Mouse (Mus musculus): Measurements from ENCODE around the gene Gtsf1. TPM values are rescaled to one million over a fixed set of nuclear protein-coding genes. Genes with fewer than 3 reads are reported as not detected.

Gene Gtsf1
- not detected in 2 replicates for polyA plus RNA-seq (2012; rRNA removed)

- TF ChIP-seq CTCF (IDR thresholded peaks at IDR 0.05; ENCODE audit: insufficient read depth, low read length): no peak
- no peak for TF ChIP-seq POLR2A (IDR thresholded peaks at IDR 0.05; ENCODE audit: borderline replicate concordance, extremely low read depth, low read depth, low read length)
- WGBS: 84% methylated on average over 16 of the region's 16 CpGs
- no peaks in the 10 kb centered on the region; the same call in 1 of the 2 replicates for H3K4me1 ChIP-seq (ENCODE audit: control insufficient read depth, insufficient read depth, low read length)
Measured at GRCm38 (mm10) chr15:103430241-103430640, at the start of gene Gtsf1. TSS of gene Gtsf1 (minus strand) at chr15:103430470.

DNA sequence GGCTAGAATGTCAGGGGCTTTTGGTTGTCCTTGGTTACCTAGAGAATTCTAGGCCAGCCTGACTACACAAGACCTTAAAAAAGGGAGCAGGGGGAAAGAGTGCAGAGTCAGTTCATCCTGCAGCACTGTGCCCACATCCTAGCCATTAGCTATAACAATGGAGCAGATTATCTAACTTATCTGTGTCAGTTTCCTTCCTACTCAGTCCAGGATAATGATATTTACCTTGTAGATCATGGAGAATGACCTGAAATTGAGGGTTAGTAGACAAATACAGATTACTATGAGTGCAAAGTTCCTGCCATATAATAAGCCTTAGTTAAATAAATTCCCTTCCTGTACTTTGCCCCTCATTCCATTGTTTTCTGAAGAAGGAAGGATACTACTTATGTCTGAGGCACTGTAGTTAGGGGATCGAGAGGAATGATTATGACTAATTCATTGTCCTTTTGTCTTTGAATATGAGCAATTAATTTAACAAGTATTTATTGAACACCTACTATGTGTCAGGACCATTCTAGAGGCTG, 48.9 kb upstream of the Gtsf1 start:
- DNase-seq: no peak
- Histone ChIP-seq H3K4me3 (replicated peaks; ENCODE audit: extremely low read depth, low read depth, low read length) (no peak overlapping the region), H3K4me1 (ENCODE audit: control insufficient read depth, insufficient read depth, low read length) (no peaks in the 10 kb centered on the region)
- TF ChIP-seq CTCF (IDR thresholded peaks at IDR 0.05; ENCODE audit: insufficient read depth, low read length) (no peak), POLR2A (IDR thresholded peaks at IDR 0.05; ENCODE audit: borderline replicate concordance, extremely low read depth, low read depth, low read length) (no peak)
- WGBS: 46% methylated on average over 1 of the region's 1 CpGs

More at GRCm38 (mm10) chr15:103430241-103430640, at the start of gene Gtsf1:
- H3K4me3 ChIP-seq (replicated peaks; ENCODE audit: extremely low read depth, low read depth, low read length): no peak within 1 kb of the TSS
- DNase-seq: no peak

GRCm38 (mm10) chr15:103473769-103474168, 43.5 kb upstream of the Gtsf1 start:
- Histone ChIP-seq H3K4me3 (replicated peaks; ENCODE audit: extremely low read depth, low read depth, low read length) (no peak overlapping the region), H3K4me1 (ENCODE audit: control insufficient read depth, insufficient read depth, low read length) (no peaks in the 10 kb centered on the region)
- TF ChIP-seq CTCF (IDR thresholded peaks at IDR 0.05; ENCODE audit: insufficient read depth, low read length) (no peak), POLR2A (IDR thresholded peaks at IDR 0.05; ENCODE audit: borderline replicate concordance, extremely low read depth, low read depth, low read length) (no peak)
- WGBS: 84% methylated on average over 5 of the region's 5 CpGs
- DNase-seq: no peak

- no peak for DNase-seq
- 84% methylated on average over 7 of the region's 7 CpGs for WGBS
- no peak for TF ChIP-seq CTCF (IDR thresholded peaks at IDR 0.05; ENCODE audit: insufficient read depth, low read length)
- TF ChIP-seq POLR2A (IDR thresholded peaks at IDR 0.05; ENCODE audit: borderline replicate concordance, extremely low read depth, low read depth, low read length): no peak
- Histone ChIP-seq H3K4me3 (replicated peaks; ENCODE audit: extremely low read depth, low read depth, low read length) (no peak overlapping the region), H3K4me1 (ENCODE audit: control insufficient read depth, insufficient read depth, low read length) (no peaks in the 10 kb centered on the region)
Measured at GRCm38 (mm10) chr15:103473182-103473581, 42.9 kb upstream of the Gtsf1 start.

DNA sequence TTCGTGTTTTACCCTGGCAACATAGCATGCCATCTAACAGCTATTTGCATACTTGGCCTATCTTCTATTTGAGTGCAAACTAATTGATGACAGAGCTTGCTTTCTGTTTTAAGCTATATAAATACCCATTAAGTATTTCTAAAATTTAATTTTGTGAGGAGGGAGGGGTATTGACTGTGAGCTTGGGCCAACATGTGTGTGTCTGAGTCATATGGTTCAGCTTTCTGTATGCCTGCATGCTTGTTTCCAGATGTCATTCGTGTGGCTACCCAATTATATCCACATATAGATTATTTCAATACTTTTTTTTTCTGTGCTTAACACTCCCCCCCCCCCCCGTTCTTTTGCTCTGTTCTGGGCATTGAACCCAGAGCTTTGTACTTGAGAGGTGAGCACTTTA, 42.0 kb upstream of the Gtsf1 start:
- no peak for DNase-seq
- TF ChIP-seq CTCF (IDR thresholded peaks at IDR 0.05; ENCODE audit: insufficient read depth, low read length) (no peak), POLR2A (IDR thresholded peaks at IDR 0.05; ENCODE audit: borderline replicate concordance, extremely low read depth, low read depth, low read length) (no peak)
- Histone ChIP-seq H3K4me3 (replicated peaks; ENCODE audit: extremely low read depth, low read depth, low read length) (no peak overlapping the region), H3K4me1 (ENCODE audit: control insufficient read depth, insufficient read depth, low read length) (no peaks in the 10 kb centered on the region)
- 67% methylated on average over 3 of the region's 3 CpGs for WGBS

DNA sequence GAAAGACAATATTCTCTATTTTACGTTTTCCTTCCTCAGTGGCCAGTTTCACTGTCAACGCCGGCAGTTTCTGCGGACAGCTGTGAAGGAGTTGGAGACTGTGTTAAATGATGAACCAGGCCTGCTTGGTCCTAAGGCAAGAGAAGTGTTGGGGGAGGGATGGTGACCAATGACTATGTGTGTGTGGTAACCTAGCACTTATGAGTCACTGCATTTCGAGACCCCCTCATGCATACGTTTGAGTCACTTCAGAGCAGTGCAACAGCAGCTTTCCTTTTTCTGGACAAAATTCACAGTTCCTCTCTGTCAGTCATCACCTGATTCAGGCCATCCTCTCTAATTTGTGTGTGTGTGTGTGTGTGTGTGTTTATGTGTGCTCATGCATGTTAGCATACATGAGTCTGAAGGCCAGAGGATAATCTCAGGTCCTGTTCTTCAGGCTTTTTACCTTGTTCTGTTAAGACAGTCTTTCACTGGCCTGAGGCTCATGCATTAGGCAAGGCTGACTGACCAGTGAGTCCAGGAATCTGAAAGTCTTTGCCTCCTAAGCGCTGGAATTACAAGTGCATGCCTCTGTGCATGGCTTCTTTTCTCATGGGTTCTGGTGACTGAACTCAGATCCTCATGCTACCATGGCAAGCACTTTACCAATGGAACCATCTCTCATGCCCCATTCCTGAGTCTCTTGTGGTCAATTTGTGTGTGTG, 41.4 kb upstream of the Gtsf1 start:
- no peaks in the 10 kb centered on the region for H3K4me1 ChIP-seq (ENCODE audit: control insufficient read depth, insufficient read depth, low read length)
- no peak overlapping the region for H3K4me3 ChIP-seq (replicated peaks; ENCODE audit: extremely low read depth, low read depth, low read length)
- TF ChIP-seq CTCF (IDR thresholded peaks at IDR 0.05; ENCODE audit: insufficient read depth, low read length) (no peak), POLR2A (IDR thresholded peaks at IDR 0.05; ENCODE audit: borderline replicate concordance, extremely low read depth, low read depth, low read length) (no peak)
- DNase-seq: no peak
- 78% methylated on average over 7 of the region's 7 CpGs for WGBS

GRCm38 (mm10) chr15:103462539-103463261, 32.4 kb upstream of the Gtsf1 start:
- no peak for DNase-seq
- H3K4me3 ChIP-seq (replicated peaks; ENCODE audit: extremely low read depth, low read depth, low read length): no peak overlapping the region
- TF ChIP-seq POLR2A (IDR thresholded peaks at IDR 0.05; ENCODE audit: borderline replicate concordance, extremely low read depth, low read depth, low read length) (no peak), CTCF (IDR thresholded peaks at IDR 0.05; ENCODE audit: insufficient read depth, low read length) (no peak)
- 61% methylated on average over 7 of the region's 7 CpGs for WGBS
- no peaks in the 10 kb centered on the region for H3K4me1 ChIP-seq (ENCODE audit: control insufficient read depth, insufficient read depth, low read length)

GRCm38 (mm10) chr15:103454449-103454848, 24.2 kb upstream of the Gtsf1 start:
- Histone ChIP-seq H3K4me3 (replicated peaks; ENCODE audit: extremely low read depth, low read depth, low read length) (peak overlapping the region; percentile 29), H3K4me1 (ENCODE audit: control insufficient read depth, insufficient read depth, low read length) (no peaks in the 10 kb centered on the region)
- 61% methylated on average over 6 of the region's 6 CpGs for WGBS
- DNase-seq: no peak
- TF ChIP-seq POLR2A (IDR thresholded peaks at IDR 0.05; ENCODE audit: borderline replicate concordance, extremely low read depth, low read depth, low read length) (no peak), CTCF (IDR thresholded peaks at IDR 0.05; ENCODE audit: insufficient read depth, low read length) (no peak)

GRCm38 (mm10) chr15:103453551-103454218, 23.4 kb upstream of the Gtsf1 start, which contains the start of gene Nckap1l:
TSS of gene Nckap1l (plus strand) at chr15:103453794.
- TF ChIP-seq CTCF (IDR thresholded peaks at IDR 0.05; ENCODE audit: insufficient read depth, low read length) (no peak), POLR2A (IDR thresholded peaks at IDR 0.05; ENCODE audit: borderline replicate concordance, extremely low read depth, low read depth, low read length) (no peak)
- Histone ChIP-seq H3K4me3 (replicated peaks; ENCODE audit: extremely low read depth, low read depth, low read length) (peak within 1 kb of the TSS; percentile 29), H3K4me1 (ENCODE audit: control insufficient read depth, insufficient read depth, low read length) (no peaks in the 10 kb centered on the region)
- WGBS: 71% methylated on average over 13 of the region's 13 CpGs
- peak; percentile 9 for DNase-seq

Data from lung, adult 2 months (tissue).